Mouse (Mus musculus): Measurements from ENCODE around the gene Clic4. TPM values are rescaled to one million over a fixed set of nuclear protein-coding genes. Genes with fewer than 3 reads are reported as not detected.

The Clic4 gene
- total and polyA plus RNA-seq, 3 experiments: 148 to 249 (median 248) TPM

DNA sequence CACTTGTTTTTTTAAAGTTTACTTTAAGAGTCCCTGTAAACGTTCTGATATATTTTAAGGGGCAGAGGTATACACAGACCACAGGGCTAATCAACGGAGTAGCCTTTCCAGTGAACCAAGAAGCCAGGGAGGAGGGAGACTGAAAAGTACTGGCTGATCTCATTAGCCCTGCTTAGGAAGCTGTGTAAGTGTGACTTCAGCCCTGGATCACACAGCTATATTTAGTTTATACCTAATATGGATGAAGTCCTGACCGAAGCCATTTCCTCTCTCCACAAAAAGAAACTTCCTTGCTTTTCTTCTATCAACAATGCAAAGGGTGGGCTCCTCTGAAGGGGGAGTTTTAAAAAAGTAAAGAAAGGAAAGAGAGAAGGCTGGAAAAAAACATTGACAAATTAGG is 17.8 kb downstream of the Clic4 start:
- Histone ChIP-seq H3K27me3 (ENCODE audit: control insufficient read depth, insufficient read depth, low read length) (no peaks in the 10 kb centered on the region), H3K36me3 (ENCODE audit: control insufficient read depth, insufficient read depth, low read length) (peaks cover 58% of the 10 kb centered on the region), H3K9ac (ENCODE audit: low read depth, low read length) (peak overlapping the region; percentile 54), H3K4me1 (ENCODE audit: control insufficient read depth, insufficient read depth, low read length) (peaks cover 40% of the 10 kb centered on the region), H3K79me2 (replicated peaks; ENCODE audit: control insufficient read depth, insufficient read depth, low read length) (peaks cover 10% of the 10 kb centered on the region), H3K27ac (peak overlapping the region; percentile 96), H3K4me3 (peak overlapping the region; percentile 31; the same call in 1 of the 2 replicates)
- peak in 1 of 2 experiments; percentile 55 for DNase-seq
- TF ChIP-seq POLR2A (IDR thresholded peaks at IDR 0.05; ENCODE audit: insufficient read depth, low read depth, low read length) (peak; percentile 69; the same call in 1 of the 2 replicates), CTCF (IDR thresholded peaks at IDR 0.05) (no peak)
- intact Hi-C loops (cut with DNase I): loop anchor here (1.0 kb wide), 1 partner anchor 17 kb away; no protein-coding TSS in a partner anchor
- WGBS: under 1% methylated on average over 3 of the region's 3 CpGs

DNA sequence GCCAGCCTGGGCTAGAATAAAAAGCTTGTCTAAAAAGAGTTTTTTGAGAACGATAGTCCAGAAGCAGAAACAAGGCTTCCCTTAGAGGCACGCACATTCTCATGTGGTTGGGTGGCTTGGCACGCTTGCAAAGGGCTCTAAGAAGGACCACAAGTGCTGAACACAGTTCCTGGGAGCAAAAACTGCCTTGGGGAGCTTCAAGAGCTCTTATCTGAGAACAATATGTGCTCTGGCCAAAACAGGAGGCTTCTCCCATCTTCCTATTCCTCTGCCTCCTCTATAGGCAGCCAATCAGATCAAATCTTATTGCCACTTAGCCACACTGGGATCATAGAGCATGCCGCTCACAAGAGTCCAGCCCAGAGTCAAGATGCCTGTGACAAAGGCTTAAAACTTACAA is 18.3 kb downstream of the Clic4 start:
- intact Hi-C loops (cut with DNase I): no loop called here
- WGBS: 2% methylated on average over 4 of the region's 4 CpGs
- peak overlapping the region; percentile 31; the same call in 1 of the 2 replicates for H3K4me3 ChIP-seq
- no peaks in the 10 kb centered on the region for H3K27me3 ChIP-seq (ENCODE audit: control insufficient read depth, insufficient read depth, low read length)
- H3K79me2 ChIP-seq (replicated peaks; ENCODE audit: control insufficient read depth, insufficient read depth, low read length): peaks cover 13% of the 10 kb centered on the region
- peak overlapping the region; percentile 96 for H3K27ac ChIP-seq
- peak overlapping the region; percentile 54 for H3K9ac ChIP-seq (ENCODE audit: low read depth, low read length)
- peak; percentile 64 to 70 for DNase-seq
- TF ChIP-seq POLR2A (IDR thresholded peaks at IDR 0.05; ENCODE audit: insufficient read depth, low read depth, low read length) (no peak), EP300 (IDR thresholded peaks at IDR 0.05; ENCODE audit: insufficient read depth, low read depth, low read length) (0 out of 2 replicates have a peak, but pooled peaks have one; percentile 54)
- peaks cover 38% of the 10 kb centered on the region for H3K4me1 ChIP-seq (ENCODE audit: control insufficient read depth, insufficient read depth, low read length)
- peaks cover 55% of the 10 kb centered on the region for H3K36me3 ChIP-seq (ENCODE audit: control insufficient read depth, insufficient read depth, low read length)

DNA sequence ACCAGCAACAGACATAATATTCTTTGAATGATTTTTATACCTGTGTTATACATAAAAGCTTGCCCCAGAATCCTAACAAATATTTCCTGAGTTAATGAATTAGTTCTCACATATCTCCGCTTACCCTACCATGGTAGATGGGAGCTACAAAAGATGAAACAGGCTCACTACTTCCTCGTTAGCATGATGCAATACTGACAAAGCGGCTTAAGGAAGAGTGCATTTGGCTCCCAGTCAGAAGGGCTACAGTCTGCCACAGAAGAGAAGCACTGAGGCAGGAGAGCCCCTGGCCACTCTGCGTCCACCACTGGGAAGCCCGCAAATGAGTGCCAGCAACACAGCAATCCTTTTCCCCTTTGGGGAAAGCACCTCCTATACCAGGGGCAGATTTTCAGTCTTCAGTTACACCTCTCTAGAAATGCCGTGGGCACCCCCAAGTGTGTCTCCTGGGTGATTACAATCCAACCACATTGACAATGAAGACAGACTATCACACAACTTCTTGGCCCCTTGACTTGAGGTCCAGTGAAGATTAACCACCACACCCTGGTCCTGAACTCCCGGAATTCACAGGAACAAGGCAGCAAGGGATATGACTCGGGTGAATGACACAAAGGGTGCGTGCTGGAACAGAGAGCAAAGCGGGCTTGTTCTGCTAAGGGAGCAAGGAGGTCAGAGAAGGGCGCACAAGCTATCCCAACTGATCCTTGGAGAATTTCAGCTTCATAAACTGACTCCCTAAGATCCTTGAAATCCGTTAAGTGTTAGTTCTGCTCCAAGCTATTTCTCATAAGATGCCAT is 19.2 kb downstream of the Clic4 start:
- no peak for DNase-seq
- no peak overlapping the region for H3K4me3 ChIP-seq
- H3K4me1 ChIP-seq (ENCODE audit: control insufficient read depth, insufficient read depth, low read length): peaks cover 36% of the 10 kb centered on the region
- TF ChIP-seq EP300 (IDR thresholded peaks at IDR 0.05; ENCODE audit: insufficient read depth, low read depth, low read length): no peak
- intact Hi-C loops (cut with DNase I): no loop called here
- 43% methylated on average over 12 of the region's 12 CpGs for WGBS
- H3K79me2 ChIP-seq (replicated peaks; ENCODE audit: control insufficient read depth, insufficient read depth, low read length): peaks cover 15% of the 10 kb centered on the region
- peak overlapping the region; percentile 96 for H3K27ac ChIP-seq
- no peak overlapping the region; the same call in 1 of the 2 replicates for H3K9ac ChIP-seq (ENCODE audit: low read depth, low read length)
- peaks cover 51% of the 10 kb centered on the region for H3K36me3 ChIP-seq (ENCODE audit: control insufficient read depth, insufficient read depth, low read length)
- no peaks in the 10 kb centered on the region for H3K27me3 ChIP-seq (ENCODE audit: control insufficient read depth, insufficient read depth, low read length)

DNA sequence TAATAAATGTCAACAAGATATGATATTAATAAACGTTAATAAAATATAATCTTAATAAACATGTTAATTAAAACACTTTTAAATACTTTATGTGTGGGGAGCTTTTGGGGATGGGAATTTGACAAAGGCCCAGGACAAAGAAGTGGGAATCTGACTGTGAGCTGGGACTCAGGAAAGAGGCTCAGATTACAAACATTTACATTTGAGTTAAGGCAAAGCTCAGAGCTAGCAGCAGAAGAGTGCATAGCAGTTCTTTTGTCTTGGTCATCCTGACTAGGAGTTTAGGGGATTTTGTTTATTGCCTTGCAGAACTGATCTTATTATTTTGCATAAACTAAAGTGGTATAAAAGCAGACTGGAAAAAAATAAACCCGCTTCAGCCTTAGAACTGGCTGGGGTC is 20.8 kb downstream of the Clic4 start:
- TF ChIP-seq CTCF (IDR thresholded peaks at IDR 0.05) (no peak), EP300 (IDR thresholded peaks at IDR 0.05; ENCODE audit: insufficient read depth, low read depth, low read length) (no peak), POLR2A (IDR thresholded peaks at IDR 0.05; ENCODE audit: insufficient read depth, low read depth, low read length) (no peak)
- DNase-seq: no peak
- Histone ChIP-seq H3K4me1 (ENCODE audit: control insufficient read depth, insufficient read depth, low read length) (peaks cover 37% of the 10 kb centered on the region), H3K79me2 (replicated peaks; ENCODE audit: control insufficient read depth, insufficient read depth, low read length) (peaks cover 12% of the 10 kb centered on the region), H3K27me3 (ENCODE audit: control insufficient read depth, insufficient read depth, low read length) (no peaks in the 10 kb centered on the region), H3K4me3 (no peak overlapping the region), H3K27ac (no peak overlapping the region), H3K36me3 (ENCODE audit: control insufficient read depth, insufficient read depth, low read length) (peaks cover 43% of the 10 kb centered on the region), H3K9ac (ENCODE audit: low read depth, low read length) (no peak overlapping the region)
- intact Hi-C loops (cut with DNase I): no loop called here
- WGBS: 61% methylated on average over 2 of the region's 2 CpGs

DNA sequence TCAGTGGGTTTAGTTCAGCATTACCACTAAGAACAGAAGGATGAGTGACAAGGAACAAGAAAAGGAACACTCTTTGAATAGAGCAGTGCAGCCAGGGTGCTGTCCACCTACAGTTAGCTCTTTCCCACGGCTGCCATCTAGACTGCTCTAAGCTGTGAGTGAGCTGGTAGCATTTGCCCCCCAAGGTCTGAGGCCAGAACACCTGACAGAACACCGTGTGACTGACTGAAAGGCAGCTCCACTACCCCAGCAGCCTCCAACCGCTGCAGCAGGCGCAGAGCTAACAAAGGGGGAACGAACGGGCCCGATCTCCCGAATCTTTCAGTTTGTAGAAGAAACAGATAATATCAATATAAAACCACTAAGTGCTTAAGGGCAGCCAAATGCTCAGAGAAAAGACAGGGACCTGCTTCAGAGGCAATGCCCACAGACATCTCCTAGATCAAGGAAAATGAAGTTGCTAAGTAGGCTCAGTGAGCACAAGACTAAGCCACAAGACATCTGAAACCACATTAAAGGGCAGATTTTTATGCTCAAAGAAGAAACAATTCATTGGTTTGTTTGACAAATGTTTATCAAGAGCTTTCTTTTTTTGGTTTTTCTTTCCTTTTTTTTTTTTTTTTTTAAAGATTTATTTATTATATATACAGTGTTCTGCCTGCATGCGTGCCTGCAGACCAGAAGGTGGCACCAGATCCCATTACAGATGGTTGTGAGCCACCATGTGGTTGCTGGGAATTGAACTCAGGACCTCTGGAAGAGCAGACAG is 24.2 kb downstream of the Clic4 start:
- Histone ChIP-seq H3K4me3 (no peak overlapping the region), H3K9ac (ENCODE audit: low read depth, low read length) (no peak overlapping the region), H3K27me3 (ENCODE audit: control insufficient read depth, insufficient read depth, low read length) (no peaks in the 10 kb centered on the region), H3K79me2 (replicated peaks; ENCODE audit: control insufficient read depth, insufficient read depth, low read length) (peaks cover 21% of the 10 kb centered on the region), H3K36me3 (ENCODE audit: control insufficient read depth, insufficient read depth, low read length) (peaks cover 25% of the 10 kb centered on the region), H3K27ac (no peak overlapping the region), H3K4me1 (ENCODE audit: control insufficient read depth, insufficient read depth, low read length) (peaks cover 26% of the 10 kb centered on the region)
- no peak for DNase-seq
- WGBS: 62% methylated on average over 9 of the region's 9 CpGs
- intact Hi-C loops (cut with DNase I): no loop called here
- no peak for TF ChIP-seq EP300 (IDR thresholded peaks at IDR 0.05; ENCODE audit: insufficient read depth, low read depth, low read length)
- TF ChIP-seq CTCF (IDR thresholded peaks at IDR 0.05): peak; percentile 38
